Mouse (Mus musculus): ENCODE measurements around the gene Sbno2.

The Sbno2 gene

GRCm38 (mm10) chr10:80105460-80105859 is at the start of gene Sbno2:
Sbno2 (minus strand) TSS chr10:80105571.
- DNase-seq, result peak; percentile 95

DNA sequence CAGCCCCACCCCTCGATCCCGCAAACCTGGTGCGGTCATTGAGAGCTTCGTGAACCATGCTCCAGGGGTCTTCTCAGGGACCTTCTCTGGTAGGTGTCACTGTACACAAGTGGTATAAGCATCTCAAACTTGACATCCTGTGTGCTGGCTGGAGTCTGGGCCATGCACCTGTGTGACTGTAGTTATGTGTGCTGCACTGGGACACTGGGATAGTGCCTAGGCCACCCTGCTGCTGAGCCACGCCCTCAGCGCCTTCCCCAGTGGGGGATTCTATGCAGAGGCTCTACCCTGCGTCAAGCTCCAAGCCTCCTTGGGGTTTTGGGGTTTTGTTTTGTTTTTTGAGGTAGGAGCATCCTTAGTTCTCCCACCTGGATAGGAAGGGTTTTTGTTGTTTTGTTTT is 49.0 kb upstream of the Sbno2 start:
- DNase-seq, result no peak

- DNase-seq, result peak; percentile 94
Observed at GRCm38 (mm10) chr10:80153713-80154112, 48.3 kb upstream of the Sbno2 start.

- DNase-seq, result peak; percentile 97
Observed at GRCm38 (mm10) chr10:80152873-80153260, 47.5 kb upstream of the Sbno2 start.

DNA sequence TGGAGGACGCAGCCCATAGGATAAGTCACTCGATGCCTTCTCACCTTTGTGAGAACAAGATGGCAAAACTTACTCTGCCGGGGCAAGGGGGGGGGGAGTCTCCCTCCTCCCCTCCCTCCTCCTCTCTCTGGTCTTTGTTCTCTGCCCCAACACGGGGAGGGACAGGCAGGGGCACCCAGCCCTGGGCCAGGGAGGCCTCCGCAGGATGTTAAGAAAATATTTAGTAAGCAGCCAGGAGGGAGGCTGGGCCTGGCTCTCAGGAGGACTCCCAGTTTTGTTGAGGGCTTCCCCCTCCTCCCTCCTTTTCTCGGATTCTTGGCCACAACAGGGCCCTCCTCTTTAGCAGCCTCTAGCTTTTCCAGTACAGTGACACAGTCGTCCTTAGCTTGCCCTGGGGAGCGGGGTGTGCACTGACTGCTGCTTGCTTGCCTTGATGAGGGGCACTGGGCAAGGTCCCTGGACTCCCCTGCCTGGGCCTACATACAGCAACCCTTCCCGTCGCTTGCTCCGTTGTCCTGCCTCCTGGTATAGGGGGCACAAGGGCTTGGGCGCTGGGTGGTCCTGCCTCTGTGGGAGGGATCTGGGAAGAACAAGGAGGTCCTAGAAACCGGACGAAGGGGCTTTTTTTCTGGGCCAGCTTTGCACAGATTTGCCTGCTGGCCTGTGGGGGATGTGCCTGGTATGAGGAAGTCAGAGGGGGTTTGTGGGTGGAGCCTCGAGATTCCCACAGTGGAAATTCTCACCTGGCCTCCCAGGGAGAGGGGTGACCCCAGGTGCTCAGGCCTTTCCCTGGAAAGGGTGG is 46.9 kb upstream of the Sbno2 start:
- peak; percentile 98 for DNase-seq

DNA sequence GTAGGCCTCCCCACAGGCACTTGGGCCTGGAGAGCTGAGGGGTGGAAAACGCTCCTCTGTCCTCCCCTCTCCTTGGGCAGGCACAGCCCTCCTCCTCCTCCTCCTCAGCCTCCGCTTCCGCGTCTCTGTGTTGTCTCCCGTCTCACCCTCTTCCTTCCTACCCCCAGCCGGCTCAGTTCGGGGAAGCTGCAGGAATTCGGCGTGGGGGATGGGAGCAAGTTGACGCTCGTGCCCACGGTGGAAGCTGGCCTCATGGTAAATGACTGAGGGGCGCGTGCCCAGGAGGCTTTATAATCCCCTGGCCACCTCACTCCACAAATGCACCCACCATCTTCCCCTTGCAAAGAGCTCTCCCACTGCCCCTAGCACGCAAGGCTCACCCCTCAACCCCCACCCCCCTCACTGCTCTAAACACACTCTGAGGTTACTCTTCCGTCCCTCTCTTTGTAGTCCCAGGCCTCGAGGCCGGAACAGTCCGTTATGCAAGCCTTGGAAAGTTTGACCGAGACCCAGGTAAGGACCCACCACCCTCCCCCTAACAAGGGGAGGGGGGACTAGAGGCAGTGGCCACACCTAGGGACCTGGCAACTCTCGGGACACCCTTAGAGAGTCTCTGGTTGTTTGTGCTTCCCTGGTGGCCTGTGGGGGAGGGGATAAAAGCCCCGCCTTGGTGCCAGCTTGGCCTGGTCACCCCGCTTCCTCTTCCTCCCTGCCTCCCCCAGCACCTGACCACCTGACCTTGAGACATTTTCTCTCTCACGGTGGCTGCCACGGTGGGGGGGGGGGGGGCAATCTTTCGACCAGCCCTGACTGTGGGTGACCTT is 46.1 kb upstream of the Sbno2 start:
- peak; percentile 99 for DNase-seq

- DNase-seq, result peak; percentile 98
Observed at GRCm38 (mm10) chr10:80150226-80151210, 45.1 kb upstream of the Sbno2 start.

DNA sequence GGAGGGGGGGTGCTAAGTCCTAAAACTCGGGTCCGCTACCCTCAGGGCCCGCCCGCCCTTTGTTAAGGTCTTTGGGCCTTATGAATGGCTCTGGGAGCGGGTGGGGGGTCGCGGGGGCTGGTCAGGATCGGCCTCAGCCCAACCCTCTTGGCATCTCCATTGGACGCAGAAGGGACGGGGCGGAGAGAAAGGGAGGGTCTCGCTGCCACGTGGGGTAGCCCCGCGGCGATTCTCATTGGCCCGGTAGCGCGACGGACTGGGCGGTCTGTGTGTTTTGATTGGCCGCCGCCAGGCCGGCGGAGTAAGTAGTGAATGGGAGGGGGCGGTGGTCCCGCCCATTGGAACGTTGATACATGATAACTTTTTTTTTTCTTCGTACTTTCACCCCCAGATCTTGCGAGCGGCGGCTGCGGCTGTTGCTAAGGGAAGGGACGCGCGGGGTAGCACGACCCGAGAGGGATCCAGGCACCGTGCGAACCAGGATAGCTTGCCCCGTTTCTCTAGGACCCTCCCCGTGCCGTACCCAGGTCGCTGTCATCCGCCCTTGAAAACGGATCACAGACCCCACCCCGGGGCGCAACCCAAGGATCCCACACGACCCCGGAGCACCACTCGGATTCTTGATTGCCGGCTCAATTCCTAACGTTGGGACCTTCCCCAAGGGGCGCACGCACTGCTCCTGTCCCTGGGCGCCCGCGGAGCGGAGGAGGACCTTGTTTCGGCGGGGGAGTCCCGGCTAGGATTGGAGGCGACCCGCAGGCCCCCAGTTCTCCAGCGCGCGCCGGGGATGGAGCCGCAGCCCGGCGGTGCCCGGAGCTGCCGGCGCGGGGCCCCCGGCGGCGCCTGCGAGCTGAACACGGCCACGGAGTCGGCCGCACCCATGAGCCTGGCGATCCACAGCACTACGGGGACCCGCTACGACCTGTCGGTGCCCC is 44.2 kb upstream of the Sbno2 start:
- peak; percentile 100 for DNase-seq

GRCm38 (mm10) chr10:80148610-80149290 is 43.4 kb upstream of the Sbno2 start:
- peak; percentile 100 for DNase-seq

GRCm38 (mm10) chr10:80147719-80148601 is 42.6 kb upstream of the Sbno2 start, which contains the start of gene Midn:
Midn (plus strand) TSS chr10:80148272.
- peak; percentile 100 for DNase-seq

DNA sequence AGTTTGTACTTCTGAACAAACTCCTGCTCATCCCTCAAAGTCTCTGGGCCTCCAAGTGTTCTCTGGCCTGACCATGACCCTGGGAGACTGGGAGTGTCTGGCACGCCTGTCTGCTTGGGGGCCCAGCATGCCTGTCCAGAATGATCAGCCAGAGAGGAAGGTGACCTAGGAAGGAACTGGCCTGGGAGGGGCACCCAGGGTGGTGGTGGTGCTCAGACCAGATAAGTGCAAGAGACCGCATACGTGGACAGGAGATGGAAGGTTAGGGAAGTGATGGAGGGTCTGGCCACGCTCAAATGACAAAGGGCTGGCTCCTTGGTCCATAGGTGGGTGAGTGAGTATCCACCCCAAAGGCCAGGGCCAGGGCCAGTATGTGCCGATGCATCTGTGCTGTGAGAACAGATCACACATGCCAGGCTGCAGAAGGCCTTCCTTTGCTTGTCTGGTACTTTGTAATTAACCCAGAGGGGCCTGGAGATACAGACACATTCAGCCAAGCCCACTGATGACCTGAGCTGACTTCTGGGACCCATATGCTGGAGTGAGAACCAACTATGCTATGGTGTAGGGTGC is 41.9 kb upstream of the Sbno2 start:
- peak; percentile 97 for DNase-seq

DNA sequence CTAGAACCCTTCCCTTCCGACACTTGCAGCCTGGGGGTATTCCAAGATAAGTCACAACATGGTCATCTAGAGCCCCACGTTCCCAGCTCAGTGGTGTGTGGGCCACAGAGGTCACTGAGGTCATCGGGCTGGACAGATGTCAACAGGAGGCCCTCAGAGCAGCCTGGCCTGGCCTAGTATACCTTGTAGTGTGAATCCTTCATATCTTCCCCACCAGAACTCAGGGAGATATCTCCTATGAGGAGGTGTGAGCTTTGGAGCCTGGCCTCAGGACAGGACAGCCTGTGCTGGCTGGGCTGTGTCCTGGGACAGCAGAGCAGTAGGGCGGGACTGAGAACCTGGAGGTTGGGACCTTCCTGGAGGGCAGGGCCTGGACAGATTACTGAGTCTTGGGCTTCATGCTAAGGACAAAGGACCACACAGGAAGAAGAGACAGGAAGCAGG is 41.2 kb upstream of the Sbno2 start:
- DNase-seq, result peak; percentile 98

DNA sequence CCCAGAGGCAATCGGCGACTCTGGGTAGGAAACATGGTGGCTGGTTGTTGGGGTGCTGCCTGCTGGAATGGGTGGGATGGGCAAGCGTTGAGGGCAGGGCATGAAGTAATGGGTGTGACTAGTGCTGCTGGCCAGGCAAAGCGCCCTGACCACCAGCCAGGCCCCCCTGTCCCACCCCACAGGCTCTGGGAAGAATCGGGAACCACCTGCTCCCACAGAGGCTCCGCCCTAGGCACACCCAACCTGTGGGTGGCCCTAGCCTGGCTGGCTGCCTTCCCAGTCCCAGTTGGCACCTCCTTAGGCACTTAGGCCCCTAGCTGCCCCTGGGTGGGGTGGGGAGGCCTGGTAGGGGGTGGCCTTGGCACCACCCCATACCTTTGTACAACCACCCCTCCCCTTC is 40.5 kb upstream of the Sbno2 start:
- peak; percentile 98 for DNase-seq

- peak; percentile 98 for DNase-seq
Observed at GRCm38 (mm10) chr10:80144864-80145838, 39.8 kb upstream of the Sbno2 start.

- peak; percentile 94 for DNase-seq
Observed at GRCm38 (mm10) chr10:80144159-80144558, 38.8 kb upstream of the Sbno2 start.

GRCm38 (mm10) chr10:80143664-80144063 is 38.3 kb upstream of the Sbno2 start:
- DNase-seq, result peak; percentile 96

DNA sequence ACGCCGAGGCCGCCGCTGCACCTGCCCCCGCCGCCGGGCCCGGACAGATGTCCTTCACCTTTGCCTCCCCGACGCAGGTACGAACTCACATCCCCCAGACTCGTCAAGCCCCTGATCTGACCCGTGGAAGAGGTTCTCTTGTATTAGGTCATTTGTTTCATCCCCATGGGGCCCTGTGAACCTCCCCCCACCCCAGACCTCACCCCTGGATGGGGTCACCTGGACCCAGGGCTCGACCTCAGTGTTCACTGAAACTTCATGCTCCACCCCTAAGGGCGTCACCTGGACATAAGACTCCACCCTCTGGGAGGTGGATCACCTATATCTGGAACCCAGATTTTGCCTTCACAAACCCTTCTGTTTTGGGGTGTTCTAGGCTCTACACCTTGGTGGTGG is 37.2 kb upstream of the Sbno2 start:
- DNase-seq, result no peak
